Mouse (Mus musculus): ENCODE measurements around the gene Cend1. TPM values are rescaled to one million over a fixed set of nuclear protein-coding genes. Genes with fewer than 3 reads are reported as not detected.
A peak's percentile ranks its signal among the peaks of the same experiment; 100 is the strongest.

Cend1 gene
- polyA plus RNA-seq, 1 experiment: not detected

- TF ChIP-seq GATA1 (IDR thresholded peaks at IDR 0.05; ENCODE audit: low read length): no peak
Measured at GRCm38 (mm10) chr7:141403305-141403704, 26.0 kb downstream of the Cend1 start.

GRCm38 (mm10) chr7:141395348-141395747, 33.9 kb downstream of the Cend1 start:
- no peak for TF ChIP-seq GATA1 (IDR thresholded peaks at IDR 0.05; ENCODE audit: low read length)

- TF ChIP-seq GATA1 (IDR thresholded peaks at IDR 0.05; ENCODE audit: low read length): no peak
Measured at GRCm38 (mm10) chr7:141394771-141395170, 34.5 kb downstream of the Cend1 start.

- no peak for TF ChIP-seq GATA1 (IDR thresholded peaks at IDR 0.05; ENCODE audit: low read length)
Measured at GRCm38 (mm10) chr7:141394158-141394557, 35.1 kb downstream of the Cend1 start.

- no peak for TF ChIP-seq GATA1 (IDR thresholded peaks at IDR 0.05; ENCODE audit: low read length)
Measured at GRCm38 (mm10) chr7:141392552-141393222, 36.6 kb downstream of the Cend1 start.

- no peak for TF ChIP-seq GATA1 (IDR thresholded peaks at IDR 0.05; ENCODE audit: low read length)
Measured at GRCm38 (mm10) chr7:141391625-141392551, 37.4 kb downstream of the Cend1 start, which contains the start of gene Taldo1. Gene Taldo1, plus strand, starts transcription at chr7:141392199.

- TF ChIP-seq GATA1 (IDR thresholded peaks at IDR 0.05; ENCODE audit: low read length): no peak
Measured at GRCm38 (mm10) chr7:141390326-141391259, 38.7 kb downstream of the Cend1 start.

GRCm38 (mm10) chr7:141388487-141389109, 40.7 kb downstream of the Cend1 start:
- peak; percentile 84 for TF ChIP-seq GATA1 (IDR thresholded peaks at IDR 0.05; ENCODE audit: low read length)

GRCm38 (mm10) chr7:141387807-141388486, 41.3 kb downstream of the Cend1 start:
- TF ChIP-seq GATA1 (IDR thresholded peaks at IDR 0.05; ENCODE audit: low read length): no peak

- no peak for TF ChIP-seq GATA1 (IDR thresholded peaks at IDR 0.05; ENCODE audit: low read length)
Measured at GRCm38 (mm10) chr7:141381068-141381835, 48.0 kb downstream of the Cend1 start.

- TF ChIP-seq GATA1 (IDR thresholded peaks at IDR 0.05; ENCODE audit: low read length): no peak
Measured at GRCm38 (mm10) chr7:141379584-141379983, 49.7 kb downstream of the Cend1 start.

Other genes starting within 250 kb of the Cend1 start
- gene Hras, start 235.5 kb downstream of the Cend1 start, polyA plus RNA-seq (2012): 46.6 and 52.7 TPM in 2 replicates
- gene Lrrc56, start 235.3 kb downstream of the Cend1 start, polyA plus RNA-seq (2012): 2.4 and 3.1 TPM in 2 replicates
- 0.08 and 0.10 TPM in 2 replicates for gene Lmntd2, start 215.4 kb downstream of the Cend1 start, polyA plus RNA-seq (2012)
- gene Rassf7, start 213.6 kb downstream of the Cend1 start, polyA plus RNA-seq (2012): 12.7 and 20.3 TPM in 2 replicates
- gene Phrf1, start 200.7 kb downstream of the Cend1 start, polyA plus RNA-seq (2012): 132 and 133 TPM in 2 replicates
- gene Irf7, start 163.0 kb downstream of the Cend1 start, polyA plus RNA-seq (2012): 24.4 and 30.7 TPM in 2 replicates
- gene Cdhr5, start 152.7 kb downstream of the Cend1 start, polyA plus RNA-seq (2012): not detected in 2 replicates
- not detected in 2 replicates for gene Sct, start 150.4 kb downstream of the Cend1 start, polyA plus RNA-seq (2012)
- 0.03 TPM in 1 of 2 replicates, not detected in the other for gene Drd4, start 137.5 kb downstream of the Cend1 start, polyA plus RNA-seq (2012)
- 72.4 and 106 TPM in 2 replicates for gene Deaf1, start 101.8 kb downstream of the Cend1 start, polyA plus RNA-seq (2012)
- 8.7 and 9.3 TPM in 2 replicates for gene Tmem80, start 101.8 kb downstream of the Cend1 start, polyA plus RNA-seq (2012)
- not detected in 2 replicates for gene Eps8l2, start 90.6 kb downstream of the Cend1 start, polyA plus RNA-seq (2012)
- gene Taldo1, start 37.3 kb downstream of the Cend1 start, polyA plus RNA-seq (2012): 96.8 and 412 TPM in 2 replicates
- gene Gatd1, start 15.4 kb downstream of the Cend1 start, polyA plus RNA-seq (2012): 16.2 and 16.7 TPM in 2 replicates
- gene Slc25a22, start 8.4 kb upstream of the Cend1 start, polyA plus RNA-seq (2012): 66.0 and 68.6 TPM in 2 replicates
- 39.0 and 55.7 TPM in 2 replicates for gene Pidd1, start 14.5 kb upstream of the Cend1 start, polyA plus RNA-seq (2012)
- 3,328 and 6,963 TPM in 2 replicates for gene Rplp2, start 17.9 kb upstream of the Cend1 start, polyA plus RNA-seq (2012)
- 61.7 and 77.3 TPM in 2 replicates for gene Pnpla2, start 25.7 kb upstream of the Cend1 start, polyA plus RNA-seq (2012)
- gene Cracr2b, start 31.6 kb upstream of the Cend1 start, polyA plus RNA-seq (2012): 0.09 TPM in 1 of 2 replicates, not detected in the other
- gene Cd151, start 37.9 kb upstream of the Cend1 start, polyA plus RNA-seq (2012): 15.2 and 30.8 TPM in 2 replicates
- gene Polr2l, start 45.6 kb upstream of the Cend1 start, polyA plus RNA-seq (2012): 88.8 and 114 TPM in 2 replicates
- gene Tspan4, start 45.7 kb upstream of the Cend1 start, polyA plus RNA-seq (2012): 26.6 and 26.7 TPM in 2 replicates
- 14.6 and 17.4 TPM in 2 replicates for gene Chid1, start 110.4 kb upstream of the Cend1 start, polyA plus RNA-seq (2012)
- gene Ap2a2, start 132.7 kb upstream of the Cend1 start, polyA plus RNA-seq (2012): not detected in 2 replicates
- 0.84 and 1.0 TPM in 2 replicates for gene Muc6, start 225.8 kb upstream of the Cend1 start, polyA plus RNA-seq (2012)